Mouse (Mus musculus) cortical plate, adult 2 months (tissue): ENCODE data around the gene Mb.

ENCODE experiments used
- CTCF ChIP-seq: fragments of 200-500 bp; IDR thresholded peaks from 2 replicates; pipeline ENCODE4 v1.5.1; 2011; ENCODE audit warnings: mild to moderate bottlenecking, control low read depth, low read length; ENCODE audit not compliant: insufficient read depth; ENCODE audit errors: extremely low read depth
- POLR2A ChIP-seq: fragments of 200-500 bp; IDR thresholded peaks from 2 replicates; pipeline ENCODE4 v1.6.1; 2011; ENCODE audit warnings: mild to moderate bottlenecking, low read length, control low read depth; ENCODE audit not compliant: insufficient read depth; ENCODE audit errors: extremely low read depth

GRCm38 (mm10) chr15:77094431-77094830 is 44.0 kb upstream of the Mb start:
- TF ChIP-seq CTCF: no peak
- TF ChIP-seq POLR2A: no peak
